Mouse (Mus musculus): ENCODE data around the gene H2-Aa. TPM values are rescaled to one million over a fixed set of nuclear protein-coding genes. Genes with fewer than 3 reads are reported as not detected.

Gene H2-Aa
- polyA plus RNA-seq, 1 experiment from 2014 or later, result 3.3 TPM

DNA sequence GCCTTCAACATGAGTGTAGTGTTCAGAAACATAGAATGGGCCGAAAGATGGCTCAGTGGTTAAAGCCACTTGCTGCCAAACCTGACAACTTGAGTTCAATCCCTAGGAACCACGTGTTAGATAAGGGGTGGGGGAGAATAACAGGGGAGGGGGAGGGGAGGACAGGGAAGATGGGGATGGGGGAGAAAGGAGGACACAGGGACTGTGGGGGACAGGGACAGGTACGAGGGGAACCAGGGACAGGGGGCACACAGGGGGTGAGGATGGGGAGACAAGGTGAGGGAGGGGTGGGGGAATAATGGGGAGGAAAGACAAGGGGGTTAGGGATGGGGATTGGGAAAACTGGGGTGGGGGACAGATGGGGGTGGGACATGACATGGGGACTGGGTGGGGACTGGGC, 47.3 kb downstream of the H2-Aa start:
- Histone ChIP-seq H3K4me3 (ENCODE audit: low read length) (no peak overlapping the region), H3K36me3 (ENCODE audit: insufficient read depth, low read length) (no peaks in the 10 kb centered on the region), H3K4me1 (ENCODE audit: insufficient read depth, low read length) (no peaks in the 10 kb centered on the region), H3K9me3 (ENCODE audit: low read length) (0 out of 2 replicates have a peak, but pooled peaks cover 4% of the 10 kb centered on the region), H3K9ac (replicated peaks; ENCODE audit: low read length) (no peak overlapping the region), H3K4me2 (replicated peaks; ENCODE audit: low read depth, low read length) (no peak overlapping the region), H3K27me3 (ENCODE audit: insufficient read depth, low read length) (no peaks in the 10 kb centered on the region), H3K27ac (ENCODE audit: low read length) (no peak overlapping the region)
- ATAC-seq (ENCODE audit: low FRiP score, low TSS enrichment), result no peak
- 66% methylated on average over 3 of the region's 3 CpGs for WGBS

- Histone ChIP-seq H3K27ac (ENCODE audit: low read length) (peak overlapping the region; percentile 35; the same call in 1 of the 2 replicates), H3K27me3 (ENCODE audit: insufficient read depth, low read length) (no peaks in the 10 kb centered on the region), H3K4me1 (ENCODE audit: insufficient read depth, low read length) (no peaks in the 10 kb centered on the region), H3K36me3 (ENCODE audit: insufficient read depth, low read length) (no peaks in the 10 kb centered on the region), H3K9me3 (ENCODE audit: low read length) (0 out of 2 replicates have a peak, but pooled peaks cover 4% of the 10 kb centered on the region), H3K9ac (replicated peaks; ENCODE audit: low read length) (no peak overlapping the region), H3K4me2 (replicated peaks; ENCODE audit: low read depth, low read length) (no peak overlapping the region), H3K4me3 (ENCODE audit: low read length) (no peak overlapping the region)
- ATAC-seq (ENCODE audit: low FRiP score, low TSS enrichment), result no peak
- WGBS, result 48% methylated on average over 10 of the region's 10 CpGs
Observed at GRCm38 (mm10) chr17:34239601-34240041, 48.0 kb downstream of the H2-Aa start.

DNA sequence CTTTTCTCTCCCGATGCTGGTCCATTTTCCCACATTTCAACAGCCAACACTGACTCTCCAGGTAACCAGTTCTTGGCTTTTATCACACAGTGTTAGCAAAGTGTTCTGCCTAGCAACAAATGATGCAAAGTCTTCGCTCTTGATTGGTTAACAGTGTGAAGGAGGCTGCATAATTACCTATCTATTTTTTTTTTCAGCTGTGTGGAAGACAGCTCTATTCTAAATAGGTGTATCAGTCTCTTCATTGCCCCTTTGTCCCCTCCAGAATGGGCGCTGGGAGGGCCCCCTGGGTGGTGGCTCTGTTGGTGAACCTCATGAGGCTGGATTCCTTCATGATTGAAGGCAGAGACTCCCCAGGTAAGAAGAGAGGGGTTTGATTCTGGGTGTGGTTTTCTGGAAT, 48.9 kb downstream of the H2-Aa start, which contains the start of gene H2-Ob:
Gene H2-Ob, plus strand, starts transcription at position 198 of the 400 bp plus-strand sequence.
- Histone ChIP-seq H3K27ac (ENCODE audit: low read length) (peak within 1 kb of the TSS; percentile 35; the same call in 1 of the 2 replicates), H3K4me1 (ENCODE audit: insufficient read depth, low read length) (no peaks in the 10 kb centered on the region), H3K4me3 (ENCODE audit: low read length) (no peak within 1 kb of the TSS), H3K27me3 (ENCODE audit: insufficient read depth, low read length) (no peaks in the 10 kb centered on the region), H3K4me2 (replicated peaks; ENCODE audit: low read depth, low read length) (no peak within 1 kb of the TSS), H3K36me3 (ENCODE audit: insufficient read depth, low read length) (no peaks in the 10 kb centered on the region), H3K9me3 (ENCODE audit: low read length) (0 out of 2 replicates have a peak, but pooled peaks cover 4% of the 10 kb centered on the region), H3K9ac (replicated peaks; ENCODE audit: low read length) (no peak within 1 kb of the TSS)
- ATAC-seq (ENCODE audit: low FRiP score, low TSS enrichment), result no peak
- 62% methylated on average over 3 of the region's 3 CpGs for WGBS

DNA sequence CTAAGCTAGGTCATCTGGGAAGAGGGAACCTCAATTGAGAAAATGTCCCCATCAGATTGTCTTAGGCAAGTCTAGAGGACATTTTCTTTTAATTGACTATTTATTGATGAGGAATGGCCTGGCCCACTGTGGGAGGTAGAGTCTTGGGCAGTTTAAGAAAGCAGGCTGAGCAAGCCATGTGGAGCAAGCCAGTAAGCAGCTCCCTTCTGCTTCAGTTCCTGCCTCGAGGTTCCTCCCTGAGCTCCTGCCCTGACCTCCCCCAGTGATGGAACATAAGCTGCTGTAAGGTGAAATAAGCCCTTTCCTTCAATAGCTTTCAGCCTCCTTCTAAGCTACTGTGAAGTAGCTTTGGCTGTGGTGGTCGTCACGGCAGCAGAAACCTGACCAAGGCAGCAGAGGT, 49.9 kb downstream of the H2-Aa start:
- no peaks in the 10 kb centered on the region for H3K36me3 ChIP-seq (ENCODE audit: insufficient read depth, low read length)
- H3K27ac ChIP-seq (ENCODE audit: low read length), result no peak overlapping the region
- no peaks in the 10 kb centered on the region for H3K27me3 ChIP-seq (ENCODE audit: insufficient read depth, low read length)
- no peaks in the 10 kb centered on the region for H3K4me1 ChIP-seq (ENCODE audit: insufficient read depth, low read length)
- no peak for ATAC-seq (ENCODE audit: low FRiP score, low TSS enrichment)
- H3K9me3 ChIP-seq (ENCODE audit: low read length), result 0 out of 2 replicates have a peak, but pooled peaks cover 4% of the 10 kb centered on the region
- no peak overlapping the region for H3K4me2 ChIP-seq (replicated peaks; ENCODE audit: low read depth, low read length)
- no peak overlapping the region for H3K9ac ChIP-seq (replicated peaks; ENCODE audit: low read length)
- no peak overlapping the region for H3K4me3 ChIP-seq (ENCODE audit: low read length)
- 77% methylated on average over 3 of the region's 3 CpGs for WGBS

DNA sequence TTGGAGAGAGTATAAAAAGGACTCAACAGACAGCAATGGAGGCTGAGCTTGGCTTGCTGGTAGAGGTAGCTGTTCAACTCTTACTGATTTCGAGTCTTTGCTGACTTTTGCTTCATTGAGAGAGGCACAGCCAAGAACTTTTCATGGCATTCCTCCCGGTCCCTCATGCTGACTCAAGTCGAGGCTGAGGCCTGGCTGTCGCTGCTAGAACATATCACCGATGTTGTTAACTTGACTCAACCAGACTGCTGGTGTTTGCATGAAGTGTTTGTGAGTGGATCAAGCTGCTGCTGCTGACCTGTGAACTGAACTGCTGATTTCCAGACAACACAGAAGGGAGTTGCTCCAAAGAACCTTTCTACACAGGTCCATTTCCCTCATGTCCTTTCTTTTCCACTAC, 50.9 kb downstream of the H2-Aa start:
- H3K27me3 ChIP-seq (ENCODE audit: insufficient read depth, low read length), result no peaks in the 10 kb centered on the region
- H3K27ac ChIP-seq (ENCODE audit: low read length), result no peak overlapping the region
- H3K4me3 ChIP-seq (ENCODE audit: low read length), result no peak overlapping the region
- H3K36me3 ChIP-seq (ENCODE audit: insufficient read depth, low read length), result no peaks in the 10 kb centered on the region
- H3K9ac ChIP-seq (replicated peaks; ENCODE audit: low read length), result no peak overlapping the region
- 78% methylated on average over 5 of the region's 5 CpGs for WGBS
- no peak for ATAC-seq (ENCODE audit: low FRiP score, low TSS enrichment)
- 0 out of 2 replicates have a peak, but pooled peaks cover 1% of the 10 kb centered on the region for H3K9me3 ChIP-seq (ENCODE audit: low read length)
- H3K4me2 ChIP-seq (replicated peaks; ENCODE audit: low read depth, low read length), result no peak overlapping the region
- no peaks in the 10 kb centered on the region for H3K4me1 ChIP-seq (ENCODE audit: insufficient read depth, low read length)

DNA sequence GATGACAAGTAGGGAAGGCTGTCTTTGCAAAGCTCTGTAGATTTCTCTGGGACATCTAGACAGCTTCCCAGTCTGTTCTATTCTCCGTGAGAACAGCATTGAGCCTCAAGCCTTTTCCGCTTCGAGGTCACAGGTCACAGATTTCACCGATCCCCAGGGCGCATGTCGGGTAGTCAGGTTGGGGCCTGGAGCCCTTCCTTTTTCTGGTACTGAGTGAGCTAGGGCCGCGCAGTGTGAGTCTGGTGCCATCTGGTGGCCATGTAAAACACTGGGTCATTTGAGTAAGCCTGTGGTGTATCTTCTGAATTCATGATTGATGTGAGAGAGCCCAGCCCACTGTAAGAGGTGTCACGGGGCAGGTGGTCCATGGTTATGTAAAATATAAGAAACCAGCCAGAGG, 52.7 kb downstream of the H2-Aa start:
- ATAC-seq (ENCODE audit: low FRiP score, low TSS enrichment), result 0 out of 2 replicates have a peak, but pooled peaks have one; percentile 42
- no peaks in the 10 kb centered on the region for H3K9me3 ChIP-seq (ENCODE audit: low read length)
- H3K36me3 ChIP-seq (ENCODE audit: insufficient read depth, low read length), result no peaks in the 10 kb centered on the region
- WGBS, result 29% methylated on average over 9 of the region's 9 CpGs
- no peak overlapping the region for H3K9ac ChIP-seq (replicated peaks; ENCODE audit: low read length)
- H3K4me3 ChIP-seq (ENCODE audit: low read length), result no peak overlapping the region
- no peak overlapping the region for H3K27ac ChIP-seq (ENCODE audit: low read length)
- no peak overlapping the region for H3K4me2 ChIP-seq (replicated peaks; ENCODE audit: low read depth, low read length)
- H3K4me1 ChIP-seq (ENCODE audit: insufficient read depth, low read length), result no peaks in the 10 kb centered on the region
- H3K27me3 ChIP-seq (ENCODE audit: insufficient read depth, low read length), result no peaks in the 10 kb centered on the region

Other genes with a start within 250 kb of the H2-Aa start
- gene Col11a2, start 248.4 kb downstream of the H2-Aa start, polyA plus RNA-seq (2015; fragmentation: Nextera tagmentation; extraction: Ambion mirVana), result 3.2 and 3.7 TPM in 2 replicates
- gene H2-Oa, start 195.5 kb downstream of the H2-Aa start, polyA plus RNA-seq (2015; fragmentation: Nextera tagmentation; extraction: Ambion mirVana), result 0.52 and 0.82 TPM in 2 replicates
- gene H2-DMa, start 168.3 kb downstream of the H2-Aa start, polyA plus RNA-seq (2015; fragmentation: Nextera tagmentation; extraction: Ambion mirVana), result 18.3 and 19.0 TPM in 2 replicates
- gene Brd2, start 165.2 kb downstream of the H2-Aa start, polyA plus RNA-seq (2015; fragmentation: Nextera tagmentation; extraction: Ambion mirVana), result 117 and 134 TPM in 2 replicates
- 24.5 and 30.3 TPM in 2 replicates for gene H2-DMb2, start 144.5 kb downstream of the H2-Aa start, polyA plus RNA-seq (2015; fragmentation: Nextera tagmentation; extraction: Ambion mirVana)
- gene H2-DMb1, start 134.8 kb downstream of the H2-Aa start, polyA plus RNA-seq (2015; fragmentation: Nextera tagmentation; extraction: Ambion mirVana), result 7.2 and 8.6 TPM in 2 replicates
- gene Tap1, start 100.3 kb downstream of the H2-Aa start, polyA plus RNA-seq (2015; fragmentation: Nextera tagmentation; extraction: Ambion mirVana), result 4.7 and 5.5 TPM in 2 replicates
- 2.0 and 2.4 TPM in 2 replicates for gene Psmb9, start 100.1 kb downstream of the H2-Aa start, polyA plus RNA-seq (2015; fragmentation: Nextera tagmentation; extraction: Ambion mirVana)
- gene Psmb8, start 90.1 kb downstream of the H2-Aa start, polyA plus RNA-seq (2015; fragmentation: Nextera tagmentation; extraction: Ambion mirVana), result 6.4 and 7.2 TPM in 2 replicates
- gene Tap2, start 84.3 kb downstream of the H2-Aa start, polyA plus RNA-seq (2015; fragmentation: Nextera tagmentation; extraction: Ambion mirVana), result 5.2 and 5.8 TPM in 2 replicates
- gene H2-Ob, start 48.9 kb downstream of the H2-Aa start, polyA plus RNA-seq (2015; fragmentation: Nextera tagmentation; extraction: Ambion mirVana), result 0.14 and 0.27 TPM in 2 replicates
- gene H2-Ab1, start 30.1 kb downstream of the H2-Aa start, polyA plus RNA-seq (2015; fragmentation: Nextera tagmentation; extraction: Ambion mirVana), result 31.6 and 37.9 TPM in 2 replicates
- gene H2-Eb1, start 18.0 kb upstream of the H2-Aa start, polyA plus RNA-seq (2015; fragmentation: Nextera tagmentation; extraction: Ambion mirVana), result 7.8 and 8.4 TPM in 2 replicates
- 0.04 TPM in 1 of 2 replicates, not detected in the other for gene H2-Eb2, start 37.8 kb upstream of the H2-Aa start, polyA plus RNA-seq (2015; fragmentation: Nextera tagmentation; extraction: Ambion mirVana)
- not detected in 2 replicates for gene Btnl2, start 67.0 kb upstream of the H2-Aa start, polyA plus RNA-seq (2015; fragmentation: Nextera tagmentation; extraction: Ambion mirVana)
- gene Btnl1, start 89.3 kb upstream of the H2-Aa start, polyA plus RNA-seq (2015; fragmentation: Nextera tagmentation; extraction: Ambion mirVana), result not detected in 2 replicates
- gene BC051142, start 111.0 kb upstream of the H2-Aa start, polyA plus RNA-seq (2015; fragmentation: Nextera tagmentation; extraction: Ambion mirVana), result 0.23 and 0.74 TPM in 2 replicates
- not detected in 2 replicates for gene Btnl4, start 189.5 kb upstream of the H2-Aa start, polyA plus RNA-seq (2015; fragmentation: Nextera tagmentation; extraction: Ambion mirVana)
- gene Btnl6, start 229.5 kb upstream of the H2-Aa start, polyA plus RNA-seq (2015; fragmentation: Nextera tagmentation; extraction: Ambion mirVana), result not detected in 2 replicates

Data from kidney, embryonic 16.5 days (tissue).